Mouse (Mus musculus): ENCODE data around the gene Tmem52b. TPM values are rescaled to one million over a fixed set of nuclear protein-coding genes. Genes with fewer than 3 reads are reported as not detected.

The Tmem52b gene
- polyA plus RNA-seq, 1 experiment from 2014 or later: not detected

- 78% methylated on average over 2 of the region's 2 CpGs for WGBS
- ATAC-seq: no peak
- H3K27ac ChIP-seq (ENCODE audit: low read depth, low read length): no peak overlapping the region
These were observed 52.9 kb downstream of the Tmem52b start for GRCm38 (mm10) chr6:129565257-129565656.

More at GRCm38 (mm10) chr6:129565257-129565656, 52.9 kb downstream of the Tmem52b start:
- H3K4me2 ChIP-seq (ENCODE audit: low read length): no peak overlapping the region
- H3K9me3 ChIP-seq (ENCODE audit: control insufficient read depth, low read length): no peaks in the 10 kb centered on the region
- no peak overlapping the region for H3K9ac ChIP-seq (ENCODE audit: low read depth, low read length)
- no peak overlapping the region for H3K4me3 ChIP-seq (ENCODE audit: low read length)
- no peaks in the 10 kb centered on the region for H3K27me3 ChIP-seq (replicated peaks; ENCODE audit: control insufficient read depth, insufficient read depth, low read length)
- H3K4me1 ChIP-seq (ENCODE audit: control insufficient read depth, insufficient read depth, low read depth, low read length): no peaks in the 10 kb centered on the region
- no peaks in the 10 kb centered on the region for H3K36me3 ChIP-seq (ENCODE audit: control insufficient read depth, insufficient read depth, low read length)

Other genes starting within 250 kb of the Tmem52b start
- 0.09 TPM in 1 of 2 replicates, not detected in the other for gene Cd69, start 237.1 kb upstream of the Tmem52b start, polyA plus RNA-seq (2015; fragmentation: Nextera tagmentation; extraction: Ambion mirVana)
- gene 4922502D21Rik, start 180.8 kb upstream of the Tmem52b start, polyA plus RNA-seq (2015; fragmentation: Nextera tagmentation; extraction: Ambion mirVana): not detected in 2 replicates
- gene Clec12a, start 169.9 kb upstream of the Tmem52b start, polyA plus RNA-seq (2015; fragmentation: Nextera tagmentation; extraction: Ambion mirVana): 0.15 and 0.26 TPM in 2 replicates
- gene Clec12b, start 126.7 kb upstream of the Tmem52b start, polyA plus RNA-seq (2015; fragmentation: Nextera tagmentation; extraction: Ambion mirVana): 0.39 and 0.98 TPM in 2 replicates
- gene Clec1b, start 115.3 kb upstream of the Tmem52b start, polyA plus RNA-seq (2015; fragmentation: Nextera tagmentation; extraction: Ambion mirVana): 0.73 and 0.79 TPM in 2 replicates
- gene Clec9a, start 103.7 kb upstream of the Tmem52b start, polyA plus RNA-seq (2015; fragmentation: Nextera tagmentation; extraction: Ambion mirVana): 0.10 and 0.24 TPM in 2 replicates
- gene Clec1a, start 60.6 kb upstream of the Tmem52b start, polyA plus RNA-seq (2015; fragmentation: Nextera tagmentation; extraction: Ambion mirVana): 2.5 and 3.2 TPM in 2 replicates
- not detected in 2 replicates for gene Olr1, start 5.4 kb upstream of the Tmem52b start, polyA plus RNA-seq (2015; fragmentation: Nextera tagmentation; extraction: Ambion mirVana)
- gene Gabarapl1, start 20.6 kb downstream of the Tmem52b start, polyA plus RNA-seq (2015; fragmentation: Nextera tagmentation; extraction: Ambion mirVana): 237 and 271 TPM in 2 replicates
- not detected in 2 replicates for gene Klre1, start 65.3 kb downstream of the Tmem52b start, polyA plus RNA-seq (2015; fragmentation: Nextera tagmentation; extraction: Ambion mirVana)
- not detected in 2 replicates for gene Klrd1, start 79.2 kb downstream of the Tmem52b start, polyA plus RNA-seq (2015; fragmentation: Nextera tagmentation; extraction: Ambion mirVana)
- 0.25 and 0.26 TPM in 2 replicates for gene Klrk1, start 111.3 kb downstream of the Tmem52b start, polyA plus RNA-seq (2015; fragmentation: Nextera tagmentation; extraction: Ambion mirVana)
- not detected in 2 replicates for gene Klrc3, start 130.8 kb downstream of the Tmem52b start, polyA plus RNA-seq (2015; fragmentation: Nextera tagmentation; extraction: Ambion mirVana)
- gene Klrc2, start 148.1 kb downstream of the Tmem52b start, polyA plus RNA-seq (2015; fragmentation: Nextera tagmentation; extraction: Ambion mirVana): not detected in 2 replicates
- not detected in 2 replicates for gene Klrc1, start 166.4 kb downstream of the Tmem52b start, polyA plus RNA-seq (2015; fragmentation: Nextera tagmentation; extraction: Ambion mirVana)
- gene Klri1, start 204.6 kb downstream of the Tmem52b start, polyA plus RNA-seq (2015; fragmentation: Nextera tagmentation; extraction: Ambion mirVana): 0.25 and 0.26 TPM in 2 replicates
- not detected in 2 replicates for gene Klri2, start 227.9 kb downstream of the Tmem52b start, polyA plus RNA-seq (2015; fragmentation: Nextera tagmentation; extraction: Ambion mirVana)

All from hindbrain, embryonic 16.5 days (tissue).